Mouse (Mus musculus) bone marrow, adult 2 months (tissue): ENCODE measurements around the gene Lrfn3. TPM values are rescaled to one million over a fixed set of nuclear protein-coding genes. Genes with fewer than 3 reads are reported as not detected.

Experiments
- H3K27ac ChIP-seq: fragments of 200-500 bp; 2 replicates; pipeline ENCODE4 v1.5.1; 2012; ENCODE audit warnings: low read depth, mild to moderate bottlenecking, control low read depth, inconsistent platforms, low read length; ENCODE audit not compliant: control insufficient read depth, poor library complexity, insufficient read depth
- H3K4me1 ChIP-seq: fragments of 200-500 bp; 2 replicates; pipeline ENCODE4 v1.6.1; 2011; ENCODE audit warnings: low read length; ENCODE audit not compliant: control insufficient read depth, insufficient read depth
- H3K4me3 ChIP-seq: fragments of 200-500 bp; replicated peaks from 2 replicates; pipeline ENCODE3; 2011; ENCODE audit warnings: mild to moderate bottlenecking, low read depth, low read length, control low read depth; ENCODE audit not compliant: control insufficient read depth
- CTCF ChIP-seq: fragments of 200-500 bp; IDR thresholded peaks from 2 replicates; pipeline ENCODE4 v1.5.1; 2011; ENCODE audit warnings: low read length, control low read depth; ENCODE audit not compliant: control insufficient read depth, insufficient read depth
- POLR2A ChIP-seq: fragments of 200-500 bp; IDR thresholded peaks from 2 replicates; pipeline ENCODE4 v1.6.1; 2011; ENCODE audit warnings: low read depth, mild to moderate bottlenecking, control low read depth, low read length, borderline replicate concordance; ENCODE audit not compliant: control insufficient read depth
- WGBS: fragments of 180-500 bp; shearing (Covaris S2); methylation state at CpG from one replicate; pipeline ENCODE4 v1.1.7; 2018; 5-methylcytosine and 5-hydroxymethylcytosine counted together
- polyA plus RNA-seq: library from polyadenylated mRNA; stranded (reverse); fragments of >200 nt; gene quantifications from 2 replicates; pipeline ENCODE4 v1.2.4, GENCODE M21; 2011; ENCODE audit warnings: low replicate concordance; ENCODE audit not compliant: missing spikeins, insufficient read depth, insufficient read length

Lrfn3 gene
- polyA plus RNA-seq, 1 experiment: 0.70 TPM

- WGBS: 85% methylated on average over 16 of the region's 16 CpGs
- TF ChIP-seq POLR2A (no peak), CTCF (peak; percentile 24)
- H3K27ac ChIP-seq: no peak overlapping the region
- H3K4me1 ChIP-seq: no peaks in the 10 kb centered on the region; the same call in 1 of the 2 replicates
- no peak overlapping the region for H3K4me3 ChIP-seq
These were observed 56.3 kb downstream of the Lrfn3 start for GRCm38 (mm10) chr7:30306083-30306779.

Other genes starting within 250 kb of the Lrfn3 start
- gene Zfp382, start 240.8 kb downstream of the Lrfn3 start, polyA plus RNA-seq: 0.57 and 0.95 TPM in 2 replicates
- 11.2 and 13.7 TPM in 2 replicates for gene Zfp146, start 193.0 kb downstream of the Lrfn3 start, polyA plus RNA-seq
- gene Cox7a1, start 178.6 kb downstream of the Lrfn3 start, polyA plus RNA-seq: 6.8 TPM in 1 of 2 replicates, not detected in the other
- 120 and 171 TPM in 2 replicates for gene Capns1, start 164.0 kb downstream of the Lrfn3 start, polyA plus RNA-seq
- 41.5 and 50.8 TPM in 2 replicates for gene Polr2i, start 130.8 kb downstream of the Lrfn3 start, polyA plus RNA-seq
- 24.0 and 67.8 TPM in 2 replicates for gene Tbcb, start 130.5 kb downstream of the Lrfn3 start, polyA plus RNA-seq
- gene Ovol3, start 127.0 kb downstream of the Lrfn3 start, polyA plus RNA-seq: not detected in 2 replicates
- gene Thap8, start 82.7 kb downstream of the Lrfn3 start, polyA plus RNA-seq: not detected in 2 replicates
- 33.7 and 45.3 TPM in 2 replicates for gene Wdr62, start 82.4 kb downstream of the Lrfn3 start, polyA plus RNA-seq
- gene Clip3, start 71.0 kb downstream of the Lrfn3 start, polyA plus RNA-seq: 3.2 and 3.5 TPM in 2 replicates
- gene Alkbh6, start 54.1 kb downstream of the Lrfn3 start, polyA plus RNA-seq: 11.7 and 23.3 TPM in 2 replicates
- 1.3 and 8.9 TPM in 2 replicates for gene Syne4, start 48.0 kb downstream of the Lrfn3 start, polyA plus RNA-seq
- gene E130208F15Rik, start 41.0 kb downstream of the Lrfn3 start, polyA plus RNA-seq: 0.56 TPM in 1 of 2 replicates, not detected in the other
- gene Sdhaf1, start 38.9 kb downstream of the Lrfn3 start, polyA plus RNA-seq: 6.3 and 10.1 TPM in 2 replicates
- 164 and 433 TPM in 2 replicates for gene Tyrobp, start 51.0 kb upstream of the Lrfn3 start, polyA plus RNA-seq
- gene Hcst, start 57.1 kb upstream of the Lrfn3 start, polyA plus RNA-seq: 47.8 and 107 TPM in 2 replicates
- gene Nfkbid, start 59.0 kb upstream of the Lrfn3 start, polyA plus RNA-seq: 12.3 and 34.2 TPM in 2 replicates
- 6.2 TPM in 1 of 2 replicates, not detected in the other for gene Aplp1, start 82.8 kb upstream of the Lrfn3 start, polyA plus RNA-seq
- gene Kirrel2, start 94.9 kb upstream of the Lrfn3 start, polyA plus RNA-seq: 0.25 and 4.8 TPM in 2 replicates
- gene Nphs1, start 95.5 kb upstream of the Lrfn3 start, polyA plus RNA-seq: 1.5 TPM in 1 of 2 replicates, not detected in the other
- gene Prodh2, start 130.8 kb upstream of the Lrfn3 start, polyA plus RNA-seq: 1.9 and 3.1 TPM in 2 replicates
- 45.1 and 61.6 TPM in 2 replicates for gene Arhgap33, start 172.3 kb upstream of the Lrfn3 start, polyA plus RNA-seq
- gene Hspb6, start 189.4 kb upstream of the Lrfn3 start, polyA plus RNA-seq: 13.1 and 19.0 TPM in 2 replicates
- gene Proser3, start 189.5 kb upstream of the Lrfn3 start, polyA plus RNA-seq: 4.2 and 12.8 TPM in 2 replicates
- gene Lin37, start 197.1 kb upstream of the Lrfn3 start, polyA plus RNA-seq: 22.2 and 47.7 TPM in 2 replicates
- 28.8 and 71.1 TPM in 2 replicates for gene U2af1l4, start 200.5 kb upstream of the Lrfn3 start, polyA plus RNA-seq
- 7.6 and 11.0 TPM in 2 replicates for gene Gm49396, start 200.6 kb upstream of the Lrfn3 start, polyA plus RNA-seq
- 50.7 and 98.9 TPM in 2 replicates for gene Psenen, start 200.9 kb upstream of the Lrfn3 start, polyA plus RNA-seq
- 11.3 and 15.7 TPM in 2 replicates for gene Igflr1, start 202.7 kb upstream of the Lrfn3 start, polyA plus RNA-seq
- gene Kmt2b, start 226.0 kb upstream of the Lrfn3 start, polyA plus RNA-seq: 35.5 and 102 TPM in 2 replicates
- 3.1 TPM in 1 of 2 replicates, not detected in the other for gene Zbtb32, start 236.1 kb upstream of the Lrfn3 start, polyA plus RNA-seq